7 mouse cellular contexts compared by ENCODE assay signal in the genomic region with DNA sequence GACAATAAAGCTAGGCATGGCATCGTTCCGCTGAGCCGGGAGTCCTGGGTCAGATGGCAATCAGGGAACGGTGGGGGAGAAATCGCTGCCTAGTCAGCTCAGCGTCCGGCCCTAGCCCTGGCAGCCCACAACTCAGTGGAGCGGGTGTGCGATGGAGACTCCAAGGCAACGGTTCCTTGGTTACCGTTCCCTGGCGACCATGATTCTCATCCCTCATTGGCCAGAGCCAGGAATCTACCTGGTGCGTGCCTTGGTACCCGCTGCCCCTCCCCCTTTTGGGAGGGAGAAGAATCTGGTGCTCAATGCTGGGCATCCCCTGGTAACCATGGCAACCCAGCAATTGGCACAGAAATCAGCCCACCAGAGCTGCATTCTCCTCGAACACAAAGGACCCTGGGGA. TPM values are rescaled to one million over a fixed set of nuclear protein-coding genes. Genes with fewer than 3 reads are reported as not detected.
DNase-seq lines count a peak whose midpoint lies in the region; ATAC-seq lines count a peak whose summit lies in the region.

No protein-coding gene starts in this region.

- 23% methylated on average over 13 of the region's 15 CpGs for WGBS in hindbrain, embryonic 11.5 days

- intact Hi-C loops in left cerebral cortex, postnatal 14 days (cut with DNase I): no loop called here

- no peaks in the 10 kb centered on the region for H3K9me3 ChIP-seq in hindbrain, embryonic 11.5 days (ENCODE audit: control insufficient read depth, low read length)

- peaks cover 24% of the 10 kb centered on the region for H3K36me3 ChIP-seq in hindbrain, embryonic 11.5 days (ENCODE audit: control insufficient read depth, insufficient read depth, low read length)

- H3K4me2 ChIP-seq in hindbrain, embryonic 11.5 days (replicated peaks; ENCODE audit: low read depth, low read length): peak overlapping the region; percentile 96

- peaks cover 4% of the 10 kb centered on the region; the same call in 1 of the 2 replicates for H3K4me1 ChIP-seq in brown adipose tissue, adult 24 weeks (ENCODE audit: control insufficient read depth, insufficient read depth, insufficient read length, low read length)
- peaks cover 31% of the 10 kb centered on the region for H3K4me1 ChIP-seq in hindbrain, embryonic 11.5 days (replicated peaks; ENCODE audit: control insufficient read depth, insufficient read depth, low read length)

- peak; percentile 31; the same call in 1 of the 2 replicates for ATAC-seq in hindbrain, embryonic 11.5 days (ENCODE audit: low FRiP score)

- H3K9ac ChIP-seq in hindbrain, embryonic 11.5 days (ENCODE audit: low read depth, low read length): no peak overlapping the region

- H3K27ac ChIP-seq in brown adipose tissue, adult 24 weeks (replicated peaks; ENCODE audit: low read depth, low read length): 0 out of 2 replicates have a peak overlapping the region, but pooled peaks have one; percentile 5
- H3K27ac ChIP-seq in hindbrain, embryonic 11.5 days (ENCODE audit: low read depth, low read length): peak overlapping the region; percentile 99

- DNase-seq in NIH3T3 (ENCODE audit: low read depth): peak; percentile 25
- DNase-seq in hindbrain, embryonic 11.5 days (ENCODE audit: low spot score): peak; percentile 88
- DNase-seq in left cerebral cortex, postnatal 14 days (ENCODE audit: low spot score in 2 of 2): peak; percentile 97 to 98
- DNase-seq in right cerebral cortex, adult 18-20 months: peak; percentile 96
- DNase-seq in spleen, adult 18-20 months: no peak
- no peak for DNase-seq in heart, adult 9 months (ENCODE audit: low spot score in 2 of 2)

- H3K4me3 ChIP-seq in brown adipose tissue, adult 24 weeks (ENCODE audit: insufficient read depth, low read depth, low read length): no peak overlapping the region
- H3K4me3 ChIP-seq in hindbrain, embryonic 11.5 days (ENCODE audit: low read depth, low read length): peak overlapping the region; percentile 4; the same call in 1 of the 2 replicates

- H3K27me3 ChIP-seq in hindbrain, embryonic 11.5 days (ENCODE audit: control insufficient read depth, insufficient read depth, low read length): no peaks in the 10 kb centered on the region

RNA-seq across cellular contexts. Expression of a gene that starts 4.3 kb away (rescaled TPM):
- polyA plus RNA-seq in brown adipose tissue, adult 24 weeks (2012; ENCODE audit: insufficient read depth, insufficient read length, missing spikeins): 7.6 and 8.3 TPM in 2 replicates
- polyA plus RNA-seq in hindbrain, embryonic 11.5 days (2014; fragmentation: Nextera tagmentation; extraction: Ambion mirVana): 277 and 314 TPM in 2 replicates
- 100 to 1,000 TPM; 326 to 327 TPM for total RNA-seq in left cerebral cortex, postnatal 14 days (2021)

RNA-seq across cellular contexts. Expression of a gene that starts 19.5 kb away (rescaled TPM):
- polyA plus RNA-seq in brown adipose tissue, adult 24 weeks (2012; ENCODE audit: insufficient read depth, insufficient read length, missing spikeins): not detected in 2 replicates
- 2.4 and 2.5 TPM in 2 replicates for polyA plus RNA-seq in hindbrain, embryonic 11.5 days (2014; fragmentation: Nextera tagmentation; extraction: Ambion mirVana)
- 100 to 1,000 TPM in 1 of 2 experiments, 10 to 100 TPM in 1; 98.9 to 104 TPM for total RNA-seq in left cerebral cortex, postnatal 14 days (2021)

RNA-seq across cellular contexts. Expression of a gene that starts 29.9 kb away (rescaled TPM):
- 8.0 and 16.1 TPM in 2 replicates for polyA plus RNA-seq in brown adipose tissue, adult 24 weeks (2012; ENCODE audit: insufficient read depth, insufficient read length, missing spikeins)
- polyA plus RNA-seq in hindbrain, embryonic 11.5 days (2014; fragmentation: Nextera tagmentation; extraction: Ambion mirVana): 135 and 152 TPM in 2 replicates
- 10 to 100 TPM; 66.0 to 79.4 TPM for total RNA-seq in left cerebral cortex, postnatal 14 days (2021)

RNA-seq across cellular contexts. Expression of a gene that starts 38.7 kb away (rescaled TPM):
- 10.5 and 17.4 TPM in 2 replicates for polyA plus RNA-seq in brown adipose tissue, adult 24 weeks (2012; ENCODE audit: insufficient read depth, insufficient read length, missing spikeins)
- polyA plus RNA-seq in hindbrain, embryonic 11.5 days (2014; fragmentation: Nextera tagmentation; extraction: Ambion mirVana): 37.6 and 52.3 TPM in 2 replicates
- 10 to 100 TPM; 67.5 to 67.8 TPM for total RNA-seq in left cerebral cortex, postnatal 14 days (2021)

RNA-seq across cellular contexts. Expression of a gene that starts 45.5 kb away (rescaled TPM):
- 1.3 and 2.4 TPM in 2 replicates for polyA plus RNA-seq in brown adipose tissue, adult 24 weeks (2012; ENCODE audit: insufficient read depth, insufficient read length, missing spikeins)
- 2.2 and 2.8 TPM in 2 replicates for polyA plus RNA-seq in hindbrain, embryonic 11.5 days (2014; fragmentation: Nextera tagmentation; extraction: Ambion mirVana)
- 1 to 10 TPM; 6.2 to 7.9 TPM for total RNA-seq in left cerebral cortex, postnatal 14 days (2021)

Comparison
In these comparisons a context has a peak if more than half of its experiments do, and no peak if none do; other contexts are left out.
1. DNase-seq: peak in NIH3T3 (single experiment), hindbrain, embryonic 11.5 days (single experiment), left cerebral cortex, postnatal 14 days (2 of 2) and right cerebral cortex, adult 18-20 months (single experiment); none in spleen, adult 18-20 months (0 of 2) and heart, adult 9 months (0 of 2).
2. RNA of a gene that starts 4.3 kb away (polyA plus RNA-seq): 277 to 314 TPM in hindbrain, embryonic 11.5 days; 7.6 to 8.3 TPM in brown adipose tissue, adult 24 weeks; every median in the first group is over 10 times any median in the second.